Mouse (Mus musculus): ENCODE measurements around the gene Msi2. TPM values are rescaled to one million over a fixed set of nuclear protein-coding genes. Genes with fewer than 3 reads are reported as not detected.

Msi2 gene
- total and polyA plus RNA-seq, 2 experiments from 2014 or later = 26.9 to 133 TPM

DNA sequence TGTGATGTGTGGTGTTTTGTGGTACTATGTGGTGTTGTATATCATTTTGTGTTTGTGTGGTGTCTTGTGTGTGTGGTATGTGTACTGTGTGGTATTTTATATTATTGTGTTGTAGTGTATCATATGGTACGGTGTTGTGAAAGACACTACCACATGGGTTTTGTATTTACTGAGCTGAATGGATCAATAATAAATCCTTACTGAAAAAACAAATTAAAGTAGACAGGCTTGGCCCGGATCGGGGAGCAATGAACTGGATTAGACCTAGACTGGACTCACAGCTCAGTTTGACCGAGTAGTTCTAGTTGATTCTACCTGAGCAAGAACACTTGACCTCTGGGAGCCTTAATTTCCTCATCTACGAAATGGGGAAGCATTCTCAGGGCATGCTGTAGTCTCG is 107.5 kb downstream of the Msi2 start:
- DNase-seq (ENCODE audit: low spot score) (no peak), ATAC-seq (ENCODE audit: low FRiP score) (no peak)
- Histone ChIP-seq H3K4me2 (ENCODE audit: low read depth, low read length, poor library complexity, severe bottlenecking) (no peak overlapping the region), H3K4me1 (ENCODE audit: insufficient read depth, low read length) (peaks cover 11% of the 10 kb centered on the region), H3K4me3 (ENCODE audit: low read depth, low read length) (no peak overlapping the region), H3K27me3 (ENCODE audit: insufficient read depth, low read length) (no peaks in the 10 kb centered on the region), H3K36me3 (ENCODE audit: insufficient read depth, low read length) (no peaks in the 10 kb centered on the region), H3K27ac (ENCODE audit: low read depth, low read length) (no peak overlapping the region), H3K9ac (replicated peaks; ENCODE audit: low read length, poor library complexity, severe bottlenecking) (no peak overlapping the region), H3K9me3 (ENCODE audit: low read length) (no peaks in the 10 kb centered on the region)
- no peak for TF ChIP-seq CTCF (IDR thresholded peaks at IDR 0.05)
- WGBS = 89% methylated on average over 6 of the region's 6 CpGs

GRCm38 (mm10) chr11:88610112-88610511 is 108.2 kb downstream of the Msi2 start:
- Histone ChIP-seq H3K27me3 (ENCODE audit: insufficient read depth, low read length) (no peaks in the 10 kb centered on the region), H3K4me1 (ENCODE audit: insufficient read depth, low read length) (peaks cover 11% of the 10 kb centered on the region), H3K4me3 (ENCODE audit: low read depth, low read length) (no peak overlapping the region), H3K9ac (replicated peaks; ENCODE audit: low read length, poor library complexity, severe bottlenecking) (no peak overlapping the region), H3K9me3 (ENCODE audit: low read length) (no peaks in the 10 kb centered on the region), H3K36me3 (ENCODE audit: insufficient read depth, low read length) (no peaks in the 10 kb centered on the region), H3K4me2 (ENCODE audit: low read depth, low read length, poor library complexity, severe bottlenecking) (no peak overlapping the region), H3K27ac (ENCODE audit: low read depth, low read length) (no peak overlapping the region)
- 93% methylated on average over 1 of the region's 1 CpGs for WGBS
- DNase-seq (ENCODE audit: low spot score) (no peak), ATAC-seq (ENCODE audit: low FRiP score) (no peak)
- TF ChIP-seq CTCF (IDR thresholded peaks at IDR 0.05) = no peak

DNA sequence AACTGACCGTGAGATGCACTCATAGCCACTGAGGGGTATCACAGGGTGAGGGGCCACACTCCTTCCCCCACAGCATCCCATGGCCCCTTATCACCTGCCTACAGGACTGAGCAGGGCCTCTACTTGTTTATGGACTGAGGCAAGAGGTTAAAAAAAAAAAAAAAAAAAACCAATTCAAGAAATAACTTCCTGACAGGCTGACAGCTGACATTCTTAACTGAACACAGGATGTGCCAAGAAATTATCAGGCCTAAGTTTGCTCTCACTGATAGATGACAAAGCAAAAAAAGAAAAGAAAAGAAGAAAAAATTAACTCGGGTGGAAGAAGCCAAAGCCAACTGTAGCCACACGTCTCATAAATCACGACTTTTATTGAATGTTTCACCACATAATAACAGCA is 109.7 kb downstream of the Msi2 start:
- H3K9ac ChIP-seq (replicated peaks; ENCODE audit: low read length, poor library complexity, severe bottlenecking) = no peak overlapping the region
- H3K36me3 ChIP-seq (ENCODE audit: insufficient read depth, low read length) = no peaks in the 10 kb centered on the region
- peaks cover 9% of the 10 kb centered on the region for H3K4me1 ChIP-seq (ENCODE audit: insufficient read depth, low read length)
- no peak for TF ChIP-seq CTCF (IDR thresholded peaks at IDR 0.05)
- H3K9me3 ChIP-seq (ENCODE audit: low read length) = no peaks in the 10 kb centered on the region
- DNase-seq (ENCODE audit: low spot score) (no peak), ATAC-seq (ENCODE audit: low FRiP score) (no peak)
- no peak overlapping the region for H3K4me3 ChIP-seq (ENCODE audit: low read depth, low read length)
- WGBS = 76% methylated on average over 4 of the region's 4 CpGs
- H3K27me3 ChIP-seq (ENCODE audit: insufficient read depth, low read length) = no peaks in the 10 kb centered on the region
- no peak overlapping the region for H3K4me2 ChIP-seq (ENCODE audit: low read depth, low read length, poor library complexity, severe bottlenecking)
- no peak overlapping the region for H3K27ac ChIP-seq (ENCODE audit: low read depth, low read length)

DNA sequence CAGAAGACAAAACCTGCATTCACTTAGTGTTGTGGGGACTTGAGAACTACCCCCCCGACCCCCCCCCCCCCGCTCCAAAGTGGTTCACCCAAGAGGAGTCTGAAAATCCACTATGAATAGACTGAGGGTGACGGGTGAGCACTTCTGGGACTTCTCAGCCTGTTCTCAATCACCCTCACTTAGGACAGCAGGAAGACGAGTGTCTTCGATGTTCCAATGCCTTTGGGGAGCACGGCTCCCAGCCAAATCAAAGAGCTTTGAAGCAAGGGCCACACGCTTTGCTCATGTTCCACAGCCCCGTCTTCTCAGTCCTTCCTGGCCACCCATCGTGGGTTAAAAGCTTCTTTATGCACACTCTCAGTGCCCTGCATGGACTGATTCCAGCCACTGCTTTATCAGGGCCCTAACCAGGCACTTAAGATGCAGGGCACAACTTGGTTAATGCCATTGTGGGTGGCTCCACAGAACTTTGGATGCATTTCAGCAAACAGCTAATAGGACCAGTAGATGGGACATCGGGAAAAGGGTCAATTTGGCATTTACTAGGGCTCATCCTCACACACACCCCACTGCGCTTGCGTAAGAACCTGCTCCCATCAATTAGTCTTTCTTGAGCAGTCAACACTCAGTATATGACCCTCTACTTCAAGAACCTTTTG is 110.5 kb downstream of the Msi2 start:
- peak; percentile 75 for ATAC-seq (ENCODE audit: low FRiP score)
- no peaks in the 10 kb centered on the region for H3K9me3 ChIP-seq (ENCODE audit: low read length)
- no peak overlapping the region for H3K4me3 ChIP-seq (ENCODE audit: low read depth, low read length)
- H3K4me2 ChIP-seq (ENCODE audit: low read depth, low read length, poor library complexity, severe bottlenecking) = no peak overlapping the region
- 61% methylated on average over 12 of the region's 12 CpGs for WGBS
- no peaks in the 10 kb centered on the region for H3K36me3 ChIP-seq (ENCODE audit: insufficient read depth, low read length)
- H3K27me3 ChIP-seq (ENCODE audit: insufficient read depth, low read length) = no peaks in the 10 kb centered on the region
- DNase-seq (ENCODE audit: low spot score) = peak; percentile 90
- no peak for TF ChIP-seq CTCF (IDR thresholded peaks at IDR 0.05)
- H3K27ac ChIP-seq (ENCODE audit: low read depth, low read length) = peak overlapping the region; percentile 21; the same call in 1 of the 2 replicates
- peaks cover 8% of the 10 kb centered on the region for H3K4me1 ChIP-seq (ENCODE audit: insufficient read depth, low read length)
- H3K9ac ChIP-seq (replicated peaks; ENCODE audit: low read length, poor library complexity, severe bottlenecking) = no peak overlapping the region

- H3K4me1 ChIP-seq (ENCODE audit: insufficient read depth, low read length) = peaks cover 8% of the 10 kb centered on the region
- WGBS = 78% methylated on average over 6 of the region's 6 CpGs
- H3K4me3 ChIP-seq (ENCODE audit: low read depth, low read length) = no peak overlapping the region
- TF ChIP-seq CTCF (IDR thresholded peaks at IDR 0.05) = no peak
- DNase-seq (ENCODE audit: low spot score) (no peak), ATAC-seq (ENCODE audit: low FRiP score) (no peak)
- H3K36me3 ChIP-seq (ENCODE audit: insufficient read depth, low read length) = no peaks in the 10 kb centered on the region
- no peak overlapping the region for H3K4me2 ChIP-seq (ENCODE audit: low read depth, low read length, poor library complexity, severe bottlenecking)
- H3K9ac ChIP-seq (replicated peaks; ENCODE audit: low read length, poor library complexity, severe bottlenecking) = no peak overlapping the region
- no peaks in the 10 kb centered on the region for H3K9me3 ChIP-seq (ENCODE audit: low read length)
- no peaks in the 10 kb centered on the region for H3K27me3 ChIP-seq (ENCODE audit: insufficient read depth, low read length)
- no peak overlapping the region for H3K27ac ChIP-seq (ENCODE audit: low read depth, low read length)
Observed at GRCm38 (mm10) chr11:88605771-88606170, 112.5 kb downstream of the Msi2 start.

DNA sequence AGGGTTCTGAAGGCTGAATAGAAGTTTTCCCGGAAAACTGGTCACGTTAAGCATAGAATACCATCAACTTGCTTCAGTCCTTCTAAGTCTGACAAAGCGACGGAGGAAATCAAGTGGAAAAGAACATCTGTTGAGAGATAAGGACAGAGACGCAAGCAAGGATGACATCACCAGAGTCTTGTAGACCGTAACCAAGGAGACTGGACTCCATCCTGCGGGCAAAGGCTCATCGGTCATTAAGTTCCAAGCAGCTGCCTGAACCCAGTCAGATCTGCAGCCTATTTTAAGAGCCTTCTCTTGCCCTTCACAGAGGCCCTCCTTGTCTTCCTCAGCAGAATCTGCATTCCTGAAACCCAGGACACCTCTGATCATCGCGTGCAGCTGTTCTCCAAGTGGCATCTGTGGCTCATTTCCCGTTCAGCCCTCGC is 113.2 kb downstream of the Msi2 start:
- no peaks in the 10 kb centered on the region for H3K9me3 ChIP-seq (ENCODE audit: low read length)
- H3K4me1 ChIP-seq (ENCODE audit: insufficient read depth, low read length) = peaks cover 8% of the 10 kb centered on the region
- no peak overlapping the region for H3K4me2 ChIP-seq (ENCODE audit: low read depth, low read length, poor library complexity, severe bottlenecking)
- TF ChIP-seq CTCF (IDR thresholded peaks at IDR 0.05) = no peak
- no peaks in the 10 kb centered on the region for H3K27me3 ChIP-seq (ENCODE audit: insufficient read depth, low read length)
- 63% methylated on average over 12 of the region's 12 CpGs for WGBS
- H3K4me3 ChIP-seq (ENCODE audit: low read depth, low read length) = no peak overlapping the region
- ATAC-seq (ENCODE audit: low FRiP score) = no peak
- no peaks in the 10 kb centered on the region for H3K36me3 ChIP-seq (ENCODE audit: insufficient read depth, low read length)
- H3K9ac ChIP-seq (replicated peaks; ENCODE audit: low read length, poor library complexity, severe bottlenecking) = no peak overlapping the region
- no peak overlapping the region for H3K27ac ChIP-seq (ENCODE audit: low read depth, low read length)
- DNase-seq (ENCODE audit: low spot score) = no peak
